Mouse (Mus musculus): ENCODE measurements around the gene Gucy2c.
"Not testable (repeated sequence)": the region's sequence is repeated elsewhere in the genome, so short reads cannot be mapped to it uniquely, and the experiment has no call there.

Gene Gucy2c

DNA sequence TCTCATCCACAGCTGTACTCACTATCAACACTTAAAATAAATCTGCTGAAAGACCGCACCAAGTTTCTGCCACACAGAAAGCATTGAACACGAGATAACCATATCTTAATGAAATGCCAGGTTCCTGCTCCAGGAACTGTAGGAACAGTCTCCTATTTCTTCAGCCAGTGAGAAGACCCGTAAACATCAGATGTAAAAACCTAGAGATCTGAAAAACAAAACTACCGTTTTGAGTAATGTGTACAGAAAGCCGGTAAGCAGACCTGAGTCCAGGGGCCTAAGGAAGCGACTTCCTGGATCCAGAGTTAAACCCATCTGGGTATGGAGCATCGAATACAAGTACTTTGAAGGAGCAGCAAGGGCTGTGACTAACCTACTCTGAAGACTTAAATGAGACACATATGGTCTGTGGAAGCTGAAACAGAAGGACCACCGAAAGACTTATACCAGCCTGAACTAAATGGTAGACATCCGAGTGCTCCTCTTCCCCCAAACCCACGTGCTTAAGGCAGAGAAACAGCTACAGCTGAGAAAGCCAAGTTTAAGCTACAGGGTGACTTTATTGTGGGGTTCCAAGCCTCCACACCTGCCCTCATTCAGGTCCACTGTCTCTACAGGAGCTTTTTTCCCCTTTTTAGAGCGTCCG is 21.7 kb upstream of the Gucy2c start:
- no peak for DNase-seq

DNA sequence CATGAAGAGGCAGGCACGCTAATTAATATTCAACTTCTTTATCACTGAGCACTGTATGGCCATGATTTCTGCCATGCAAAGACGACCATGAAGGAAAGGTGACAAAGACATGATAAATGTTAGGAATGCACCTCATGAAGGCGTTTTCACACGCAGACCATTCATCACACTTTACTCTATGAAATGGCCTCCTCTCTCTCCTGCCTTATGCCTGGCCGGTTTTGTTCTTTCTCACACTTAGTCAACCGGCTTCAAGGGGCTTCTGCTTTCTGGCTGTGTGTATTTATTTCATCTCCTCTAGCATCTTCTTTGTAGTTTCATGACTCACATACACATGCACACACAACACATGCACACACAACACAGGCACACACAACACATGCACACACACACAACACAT is 19.7 kb upstream of the Gucy2c start:
- no peak for DNase-seq

DNA sequence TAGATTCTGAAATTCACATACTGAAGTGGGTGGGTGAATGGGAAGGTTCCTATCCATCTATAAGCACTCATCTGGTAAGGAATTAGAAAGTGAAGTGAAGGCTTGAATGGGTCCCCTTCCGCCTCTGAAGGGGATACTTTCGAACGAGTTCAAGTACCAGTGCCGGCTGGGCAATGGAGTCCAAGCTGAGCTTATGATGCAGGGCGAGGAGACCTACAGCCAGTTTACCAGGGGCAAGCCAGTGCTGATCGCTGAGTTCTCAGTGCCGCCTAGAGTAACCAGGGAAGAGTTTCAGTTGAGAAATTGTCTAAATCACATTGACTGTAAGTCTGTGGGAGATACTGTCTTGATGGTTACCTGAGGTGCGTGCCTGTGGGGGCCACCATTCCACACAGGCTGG is 19.1 kb upstream of the Gucy2c start:
- no peak for DNase-seq

DNA sequence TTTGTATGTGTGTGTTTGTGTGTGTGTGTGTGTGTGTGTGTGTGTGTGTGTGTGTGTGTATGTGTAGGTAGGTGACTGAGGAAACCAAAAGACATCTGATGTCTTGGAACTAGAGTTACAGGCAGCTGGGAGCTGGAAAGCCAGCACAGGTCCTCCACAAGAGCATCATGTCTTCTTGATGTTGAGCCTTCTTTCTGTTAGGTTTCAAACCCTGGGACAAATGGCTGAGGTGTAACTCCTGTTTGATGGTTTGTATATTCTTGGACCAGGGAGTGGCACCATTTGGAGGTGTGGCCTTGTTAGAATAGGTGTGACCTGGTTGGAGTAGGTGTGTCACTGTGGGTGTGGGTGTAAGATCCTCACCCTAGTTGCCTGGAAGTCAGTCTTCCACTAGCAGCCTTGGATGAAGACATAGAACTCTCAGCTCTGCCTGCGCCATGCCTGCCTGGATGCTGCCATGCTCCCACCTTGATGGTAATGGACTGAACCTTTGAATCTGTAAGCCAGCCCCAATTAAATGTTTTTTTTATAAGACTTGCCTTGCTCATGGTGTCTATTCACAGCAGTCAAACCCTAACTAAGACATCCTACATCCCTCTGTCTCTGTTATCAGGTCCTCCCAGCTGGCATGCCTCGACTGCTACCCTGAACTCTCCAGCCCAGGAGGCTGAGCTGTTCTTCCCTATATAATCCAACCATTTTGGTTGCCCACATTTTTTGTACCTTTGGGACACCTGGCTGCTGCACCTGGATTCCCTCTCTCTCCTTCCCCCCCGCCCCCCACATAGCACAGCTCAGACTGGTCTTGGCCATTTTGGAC is 16.5 kb upstream of the Gucy2c start:
- not testable (repeated sequence) for DNase-seq

DNA sequence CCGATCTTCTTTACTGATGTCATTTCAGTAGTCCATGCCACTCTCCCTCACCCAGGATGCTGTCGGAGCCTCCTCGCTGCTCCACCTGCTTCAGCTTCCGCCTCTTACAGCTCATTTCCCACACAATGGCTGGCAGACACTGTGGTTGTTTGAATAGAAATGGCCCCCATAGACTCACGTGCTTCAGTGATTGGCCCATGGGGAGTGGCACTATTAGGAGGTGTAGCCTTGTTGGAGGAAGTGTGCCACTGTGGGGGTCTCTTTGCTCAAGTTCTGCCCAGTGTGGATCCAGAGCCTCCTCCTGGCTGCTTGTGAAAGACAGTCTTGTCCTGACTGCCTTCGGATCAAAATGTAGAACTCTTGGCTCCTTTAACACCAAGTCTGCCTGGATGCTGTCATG is 14.3 kb upstream of the Gucy2c start:
- no peak for DNase-seq

DNA sequence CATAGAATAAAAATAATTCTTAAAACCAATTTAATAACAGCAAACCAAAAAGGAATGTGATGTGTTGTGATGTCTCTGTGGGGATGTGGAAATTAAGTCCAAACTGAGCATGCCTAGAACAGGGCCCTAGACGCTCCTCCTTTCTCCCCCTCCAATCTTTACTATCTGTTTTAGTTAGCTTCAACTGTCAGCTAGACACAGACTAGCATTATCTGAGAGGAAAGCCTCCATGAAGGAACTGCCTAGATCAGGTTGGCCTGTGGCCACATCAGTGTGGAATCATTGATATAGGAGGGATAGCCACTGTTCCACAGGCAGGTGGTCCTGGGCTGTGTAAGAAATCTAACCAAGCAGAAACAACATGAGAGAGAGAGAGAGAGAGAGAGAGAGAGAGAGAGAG is 13.5 kb upstream of the Gucy2c start:
- no peak for DNase-seq

DNA sequence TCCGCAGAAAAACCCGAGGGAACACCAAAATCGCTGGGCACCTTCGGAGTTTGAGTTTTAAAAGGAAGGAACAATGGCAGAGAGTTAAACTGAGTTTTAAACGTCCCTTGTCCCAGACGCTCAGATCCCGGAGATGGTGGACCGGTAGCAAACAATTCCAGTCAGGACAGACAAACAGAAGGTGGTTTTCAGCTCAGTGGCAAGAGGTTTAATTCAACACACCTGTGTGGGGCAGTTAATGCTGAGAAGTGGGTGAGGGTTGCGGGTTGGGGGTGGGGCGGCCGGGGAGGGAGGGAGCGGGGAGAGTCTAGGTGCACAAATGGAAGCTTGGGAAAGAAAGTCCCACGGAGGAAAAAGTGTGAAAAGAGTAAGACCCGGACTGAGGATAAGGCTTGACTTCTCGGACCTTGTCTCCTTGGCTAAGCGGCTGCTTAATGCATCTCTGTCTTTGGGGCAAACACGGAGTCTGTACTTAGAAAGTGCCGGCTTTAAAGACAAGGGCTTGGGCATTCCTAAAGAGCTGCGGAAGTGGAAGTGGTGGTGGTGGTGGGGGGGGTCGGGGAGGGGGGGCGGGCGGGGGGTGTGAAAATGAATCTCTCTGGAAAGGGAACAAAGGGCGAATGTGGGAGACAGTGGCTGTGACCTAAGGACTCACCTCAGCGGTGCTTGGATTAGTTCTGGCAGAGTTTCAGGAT is 12.4 kb upstream of the Gucy2c start:
- no peak for DNase-seq

DNA sequence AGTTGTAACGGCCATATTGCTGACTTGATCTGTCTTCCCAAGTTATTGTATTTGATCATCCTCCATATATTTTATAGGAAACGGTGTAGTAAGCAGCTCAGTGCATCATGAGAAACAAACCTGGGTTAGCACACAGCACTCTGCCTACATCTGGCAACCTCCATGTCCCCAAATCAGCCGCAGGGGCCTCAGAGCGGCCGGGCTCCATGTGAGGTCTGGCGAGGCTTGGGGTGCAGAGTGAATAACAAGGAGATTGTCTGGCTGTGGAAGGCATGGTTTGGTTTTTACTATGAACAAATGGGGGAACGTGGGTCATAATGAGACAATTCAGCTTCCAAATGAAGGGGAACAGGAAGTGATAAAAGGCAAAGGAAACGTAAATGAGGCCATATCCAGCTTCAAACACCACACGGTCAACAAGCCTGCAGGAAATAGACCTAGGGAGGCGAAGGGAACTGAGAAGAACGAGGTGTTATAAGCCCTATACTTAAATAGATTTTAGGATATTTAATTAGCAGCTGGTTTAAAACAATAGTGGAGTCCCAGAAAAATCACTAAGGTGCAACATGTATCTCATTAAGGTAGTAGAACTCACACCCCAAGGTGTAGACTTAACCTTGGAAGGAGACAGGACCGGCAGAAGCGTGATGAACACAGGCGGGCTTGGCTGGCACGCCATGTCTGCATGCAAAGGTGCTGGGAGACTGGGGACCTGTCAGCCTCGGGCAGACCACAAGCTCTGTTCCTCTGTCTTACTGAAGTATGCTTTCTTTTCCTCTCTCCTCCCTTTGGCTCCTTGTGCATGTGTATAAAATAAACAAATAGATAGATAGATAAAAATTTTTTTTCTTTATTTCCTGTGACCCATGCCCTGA is 11.6 kb upstream of the Gucy2c start:
- DNase-seq, result no peak

DNA sequence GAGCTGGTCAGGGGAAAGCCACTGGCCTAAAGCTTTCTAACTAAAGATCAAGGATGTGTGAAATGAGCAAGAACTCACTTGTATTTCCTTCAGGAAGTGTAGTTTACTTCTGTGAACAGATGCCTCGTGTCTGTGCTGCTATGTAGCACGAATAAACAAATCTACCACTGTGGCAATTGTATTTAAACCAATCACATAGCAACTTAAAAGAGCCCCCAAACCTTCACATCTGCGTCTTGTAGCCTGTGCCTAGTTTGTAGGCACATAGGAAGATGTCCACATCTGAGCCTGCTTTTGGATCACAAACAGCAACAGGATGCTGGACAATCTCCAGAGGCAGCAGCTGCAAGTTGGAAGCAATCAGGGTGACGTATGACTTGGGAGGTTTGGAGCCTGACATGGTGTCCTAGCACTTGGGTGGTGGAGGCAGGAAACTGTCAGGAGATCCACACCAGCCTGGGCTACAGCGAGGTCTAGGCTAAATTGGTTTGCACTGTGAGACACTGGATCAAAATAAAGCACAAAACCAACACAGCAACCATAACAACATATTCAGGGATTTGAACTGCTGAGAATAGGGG is 7.9 kb upstream of the Gucy2c start:
- DNase-seq, result peak in 1 of 2 experiments; percentile 15

DNA sequence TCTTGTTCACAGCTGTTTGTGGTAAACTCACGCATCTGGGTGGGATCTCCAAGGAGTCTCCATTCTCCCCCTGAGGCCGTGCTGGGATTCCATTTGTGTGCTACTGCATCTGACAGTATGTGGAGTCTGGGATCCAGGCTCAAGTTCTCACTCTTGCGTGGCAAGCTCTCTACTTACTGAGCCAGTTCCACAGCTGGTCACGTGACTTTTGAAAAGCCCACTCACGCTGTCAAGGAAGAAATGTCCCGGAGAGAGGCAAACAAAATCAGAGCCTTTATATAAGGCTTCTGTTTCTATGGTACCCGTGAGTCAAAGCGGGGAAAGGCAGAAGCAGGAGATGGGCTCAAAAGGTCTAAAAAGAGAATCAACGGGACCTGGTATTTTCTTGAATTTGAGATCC is 1.2 kb upstream of the Gucy2c start:
- no peak for DNase-seq

DNA sequence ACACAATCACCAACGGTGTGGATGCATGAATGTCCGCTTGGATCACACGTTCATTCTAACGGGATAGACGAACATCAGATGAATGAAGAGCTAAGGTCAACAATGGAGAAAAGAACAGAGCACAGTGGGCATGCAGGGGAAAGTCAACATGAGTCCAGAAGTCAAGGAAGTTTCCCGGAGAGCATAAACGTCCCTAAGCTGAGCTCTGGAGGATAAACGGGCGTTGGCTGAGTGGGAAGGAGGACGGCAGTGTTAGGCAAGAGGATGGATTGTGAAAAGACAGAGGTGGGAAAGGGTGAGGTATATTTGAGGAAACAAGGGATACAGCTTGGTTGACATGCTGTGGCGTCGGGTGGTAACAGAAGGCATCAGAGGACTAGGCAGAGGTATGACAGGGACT is 581 bp upstream of the Gucy2c start:
- DNase-seq, result no peak

DNA sequence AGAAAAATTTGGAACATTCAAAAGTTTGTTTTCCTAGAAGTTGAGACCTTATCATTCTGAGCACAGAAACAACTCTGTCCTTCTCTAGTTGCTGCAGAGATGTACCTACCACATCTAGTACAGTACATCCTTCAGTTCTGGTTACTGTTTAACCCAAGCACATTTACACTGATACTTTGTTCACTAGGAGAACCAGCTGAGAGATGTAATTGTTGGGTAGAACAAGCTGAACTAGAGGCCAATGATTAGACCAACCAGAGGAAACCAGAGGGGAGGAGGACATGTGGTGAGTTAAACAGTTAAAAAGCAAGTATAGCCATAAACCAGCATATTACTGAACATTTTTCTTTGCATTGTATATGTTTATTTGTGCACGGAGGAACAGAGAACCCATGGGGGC is 5.2 kb downstream of the Gucy2c start:
- no peak for DNase-seq

DNA sequence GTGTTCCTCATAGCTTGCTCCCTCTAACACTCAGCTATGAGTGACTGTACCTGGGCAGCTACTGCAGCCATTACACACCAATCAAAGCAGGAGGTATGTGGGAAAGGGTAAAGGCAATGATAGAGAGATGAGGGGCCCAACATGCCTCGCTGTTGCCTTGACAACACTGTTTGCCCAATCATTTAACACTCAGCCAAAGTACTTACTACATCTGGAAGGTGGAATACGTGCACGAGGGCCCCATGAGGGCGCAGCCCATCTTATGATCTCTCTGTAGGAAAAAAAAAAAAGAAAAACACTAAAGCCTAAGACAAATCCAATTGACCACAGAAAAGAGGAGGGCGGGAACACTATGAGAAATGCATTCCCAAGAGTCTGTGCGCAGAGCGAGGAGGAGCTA is 11.7 kb downstream of the Gucy2c start:
- no peak for DNase-seq

DNA sequence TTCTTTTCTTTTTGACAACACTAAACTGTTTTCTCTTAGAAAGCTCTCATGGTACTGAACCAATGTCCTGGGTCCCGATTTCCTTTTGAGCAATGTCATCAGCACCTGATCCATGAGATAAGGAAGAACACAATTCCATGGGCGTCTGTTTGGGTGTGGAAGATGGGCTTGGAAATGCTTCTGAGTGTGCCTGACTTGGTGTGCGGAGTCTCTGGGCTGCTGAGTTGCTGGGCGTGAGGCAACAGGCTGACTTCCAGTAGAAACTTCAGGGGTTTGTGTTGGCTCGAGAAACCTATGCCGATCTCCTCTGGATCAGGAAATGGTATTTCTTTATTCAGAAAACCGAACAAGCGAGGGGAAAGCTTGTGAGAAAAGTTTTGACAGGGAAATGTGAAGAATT is 12.4 kb downstream of the Gucy2c start:
- DNase-seq, result no peak

DNA sequence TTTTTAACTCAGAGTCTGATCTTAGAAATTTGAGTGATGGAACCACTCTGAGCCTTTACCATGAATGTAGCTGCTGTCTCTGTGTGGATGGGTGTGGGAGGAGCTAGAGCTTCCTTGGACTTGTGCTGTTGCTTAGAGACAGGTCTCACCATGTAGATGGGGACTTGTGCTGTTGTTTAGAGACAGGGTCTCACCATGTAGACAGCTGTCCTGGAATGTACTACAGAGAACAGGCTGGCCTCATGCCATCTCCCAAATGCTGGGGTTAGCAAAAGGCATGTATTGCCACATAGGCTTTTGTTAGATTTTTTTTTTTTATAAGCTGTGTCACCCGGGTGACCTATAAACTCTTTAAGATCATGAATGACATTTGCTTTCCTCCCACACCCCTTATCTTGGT is 17.7 kb downstream of the Gucy2c start:
- DNase-seq, result peak in 1 of 2 experiments; percentile 7

DNA sequence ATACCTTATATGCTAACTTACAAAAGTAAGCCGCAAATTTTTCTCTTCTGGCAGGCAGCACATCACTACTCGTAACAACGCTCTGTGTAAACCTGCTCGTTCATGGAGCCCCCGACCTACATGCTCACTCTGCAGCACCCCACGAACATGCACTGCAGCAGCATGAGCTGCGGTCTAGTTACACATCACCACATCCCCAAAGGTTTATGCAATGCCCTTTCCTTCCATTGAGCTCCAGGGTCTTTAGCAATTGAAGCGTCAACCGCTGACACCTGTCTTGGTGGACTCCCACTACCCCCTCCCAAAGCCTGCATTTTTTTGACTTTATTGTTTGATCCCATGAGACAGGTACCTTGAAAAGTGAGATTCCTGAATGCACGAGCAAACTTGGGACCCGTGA is 31.0 kb downstream of the Gucy2c start:
- DNase-seq, result no peak

DNA sequence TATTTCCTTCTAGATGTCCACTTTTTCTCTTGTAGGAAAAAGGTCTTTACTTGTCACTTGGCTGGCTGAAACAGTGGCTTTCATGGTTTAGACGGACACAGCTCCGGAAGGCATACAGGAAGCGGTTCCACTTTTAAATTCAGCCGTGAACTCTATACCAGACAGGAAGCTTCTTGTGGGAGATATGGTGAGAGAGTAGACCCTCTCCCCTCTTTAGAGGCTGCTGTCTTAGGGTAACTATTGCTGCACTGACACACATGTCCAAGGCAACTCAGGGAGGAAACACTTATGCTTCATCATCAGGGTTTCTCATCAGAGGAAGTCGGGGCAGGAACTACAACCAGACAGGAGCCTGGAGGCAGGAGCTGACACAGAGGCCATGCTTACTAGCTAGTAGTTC is 36.0 kb downstream of the Gucy2c start:
- no peak for DNase-seq

DNA sequence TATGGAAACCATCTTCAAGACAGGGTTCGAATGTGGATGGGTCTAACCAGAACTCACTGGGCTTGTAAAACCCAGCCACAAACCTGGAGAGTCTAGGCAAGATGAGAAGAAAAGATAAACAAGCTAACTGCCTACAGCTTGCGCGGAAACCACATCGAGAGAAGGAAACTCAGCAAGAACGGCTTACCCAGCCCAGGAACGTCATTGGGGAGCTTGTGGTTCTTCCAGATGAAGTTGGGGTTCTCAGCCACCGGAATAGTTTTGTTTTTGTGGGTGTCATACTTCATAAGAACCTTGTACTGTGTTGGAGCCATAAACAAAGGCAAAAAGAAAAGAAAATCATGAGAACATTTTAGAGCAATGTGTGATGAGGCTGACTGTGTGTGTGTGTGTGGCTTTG is 37.8 kb downstream of the Gucy2c start:
- no peak for DNase-seq

DNA sequence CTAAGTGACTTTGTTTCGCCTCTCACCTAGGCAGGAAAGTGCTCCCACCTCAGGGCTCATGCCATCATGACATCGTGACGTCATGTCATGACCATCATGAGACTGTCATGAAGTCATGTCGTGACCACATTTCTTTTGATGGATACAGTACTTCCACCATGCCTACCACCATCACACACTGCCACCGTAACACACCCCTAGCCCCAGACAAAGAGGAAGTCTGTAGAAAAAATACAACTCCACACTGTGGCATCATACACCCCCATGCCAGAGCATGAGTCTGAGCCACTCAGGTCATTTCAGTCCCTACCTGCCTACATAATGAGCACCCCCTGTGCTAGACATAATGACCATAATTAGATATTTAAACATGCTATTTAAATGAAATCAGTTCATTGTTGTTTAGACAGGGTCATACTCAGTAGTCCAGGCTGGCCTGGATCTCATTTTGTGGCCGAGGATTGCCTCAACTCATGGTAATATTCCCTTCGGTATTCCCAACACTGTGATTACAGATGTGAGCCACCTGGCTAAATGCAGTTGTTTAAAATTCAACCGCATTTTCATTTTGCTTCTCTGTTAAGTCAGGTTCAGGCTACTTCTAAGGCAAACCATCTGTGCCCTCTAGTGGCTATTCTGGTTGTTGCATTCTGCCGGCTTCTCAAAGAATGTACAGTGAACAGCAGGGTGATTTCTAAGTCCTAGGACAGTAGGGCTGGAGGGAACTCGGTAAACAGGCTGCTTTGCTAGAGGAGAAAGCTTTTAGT is 39.0 kb downstream of the Gucy2c start:
- DNase-seq, result peak; percentile 91 to 93

DNA sequence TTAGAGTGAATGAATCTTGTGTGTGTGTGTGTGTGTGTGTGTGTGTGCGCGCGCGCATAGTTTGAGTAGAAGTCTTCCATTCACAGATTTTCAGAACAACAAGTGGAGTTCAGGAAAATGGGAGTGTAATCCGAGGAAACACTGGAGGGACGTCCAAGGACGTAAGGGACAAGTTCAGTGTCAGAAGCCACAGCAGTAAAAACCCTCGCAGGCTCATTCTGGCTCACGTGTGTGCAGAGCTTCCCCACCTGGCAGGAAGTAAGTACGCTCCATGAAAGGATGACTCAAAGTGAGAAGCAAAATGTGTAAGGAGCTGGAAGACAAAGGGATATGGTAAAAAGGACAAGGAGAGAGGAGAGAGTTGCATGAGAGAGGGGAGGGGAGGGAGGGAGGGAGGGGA is 40.3 kb downstream of the Gucy2c start:
- DNase-seq, result no peak

DNA sequence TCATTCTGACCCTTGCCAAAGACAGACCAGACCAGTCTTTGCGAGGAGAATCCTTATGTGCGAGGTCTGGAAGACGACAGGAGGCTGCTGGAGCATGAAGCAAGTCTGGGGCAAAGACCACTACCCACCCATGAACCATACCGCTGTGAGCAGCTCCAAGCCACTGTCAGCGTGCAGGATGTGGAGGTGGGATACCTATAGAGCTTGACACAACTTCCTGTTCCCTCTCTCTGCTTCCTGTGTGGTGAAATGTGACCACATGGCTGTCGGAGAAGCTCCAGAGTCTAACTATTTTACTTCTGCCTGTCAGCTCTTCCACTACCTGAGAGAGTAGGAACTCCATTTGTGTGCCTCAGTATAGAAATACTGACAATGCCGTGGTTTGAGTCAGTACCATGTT is 45.8 kb downstream of the Gucy2c start:
- DNase-seq, result no peak

DNA sequence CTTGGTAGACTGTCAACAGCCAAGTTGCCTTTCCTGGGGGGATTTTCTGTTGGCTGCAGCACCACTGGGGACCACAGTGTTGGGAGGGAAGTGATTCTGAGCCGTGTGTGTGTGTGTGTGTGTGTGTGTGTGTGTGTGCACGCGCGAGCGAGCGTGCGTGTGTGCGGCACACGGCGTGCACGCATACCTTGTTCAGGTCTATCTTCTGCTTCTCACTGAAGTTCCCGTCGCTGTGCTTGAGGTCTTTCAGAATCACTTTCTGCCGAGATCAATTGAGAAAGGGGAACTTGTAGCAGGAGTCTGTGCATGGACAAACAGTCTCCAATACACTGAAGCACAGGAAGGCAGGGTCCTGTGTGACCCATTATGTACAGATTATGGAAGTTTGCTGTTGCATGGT is 53.4 kb downstream of the Gucy2c start:
- no peak for DNase-seq
